Mouse (Mus musculus) ovary, postnatal 14 days (tissue): ENCODE results near the gene Olfr1440.
A peak's percentile ranks its signal among the peaks of the same experiment; 100 is the strongest.

Experiments
- DNase-seq: peaks from one replicate; pipeline ENCODE4 v3.0.0; 2022; ENCODE audit warnings: low spot score

The Olfr1440 gene

GRCm38 (mm10) chr19:12386979-12387378 is at the start of gene Olfr1440:
Olfr1440 (plus strand) TSS chr19:12387279.
- DNase-seq, result no peak

- no peak for DNase-seq
Observed at GRCm38 (mm10) chr19:12373004-12373403, 14.1 kb upstream of the Olfr1440 start.

- no peak for DNase-seq
Observed at GRCm38 (mm10) chr19:12374465-12375025, 12.5 kb upstream of the Olfr1440 start.

- DNase-seq, result no peak
Observed at GRCm38 (mm10) chr19:12413737-12414136, 26.7 kb downstream of the Olfr1440 start.

GRCm38 (mm10) chr19:12417361-12417760 is 30.3 kb downstream of the Olfr1440 start, which contains the start of gene Olfr1441:
Olfr1441 (plus strand) TSS chr19:12417433.
- DNase-seq, result no peak

GRCm38 (mm10) chr19:12418312-12418711 is 31.2 kb downstream of the Olfr1440 start:
- no peak for DNase-seq

- no peak for DNase-seq
Observed at GRCm38 (mm10) chr19:12420555-12420954, 33.5 kb downstream of the Olfr1440 start.

GRCm38 (mm10) chr19:12421680-12422079 is 34.6 kb downstream of the Olfr1440 start:
- no peak for DNase-seq

- DNase-seq, result no peak
Observed at GRCm38 (mm10) chr19:12427101-12427500, 40.0 kb downstream of the Olfr1440 start.

- DNase-seq, result no peak
Observed at GRCm38 (mm10) chr19:12427605-12428004, 40.5 kb downstream of the Olfr1440 start, which contains the start of gene Pfpl. Pfpl (plus strand) TSS chr19:12427905.

- peak; percentile 31 for DNase-seq
Observed at GRCm38 (mm10) chr19:12433033-12433432, 46.0 kb downstream of the Olfr1440 start.

GRCm38 (mm10) chr19:12435011-12435416 is 47.9 kb downstream of the Olfr1440 start:
- no peak for DNase-seq

GRCm38 (mm10) chr19:12435750-12436524 is 48.9 kb downstream of the Olfr1440 start:
- no peak for DNase-seq

GRCm38 (mm10) chr19:12439581-12439980 is 52.5 kb downstream of the Olfr1440 start:
- no peak for DNase-seq

- DNase-seq, result no peak
Observed at GRCm38 (mm10) chr19:12440103-12440725, 53.1 kb downstream of the Olfr1440 start.

- DNase-seq, result no peak
Observed at GRCm38 (mm10) chr19:12442560-12442959, 55.5 kb downstream of the Olfr1440 start.

GRCm38 (mm10) chr19:12445014-12445413 is 57.9 kb downstream of the Olfr1440 start:
- DNase-seq, result no peak
